Mouse (Mus musculus) stomach, embryonic 16.5 days (tissue): ENCODE measurements around the gene Ip6k1. TPM values are rescaled to one million over a fixed set of nuclear protein-coding genes. Genes with fewer than 3 reads are reported as not detected.

Experiments used
- ATAC-seq: fragments of 200-750 bp; cut with Nextera tagmentation; 2 replicates; pipeline ENCODE4 v1.8.0; 2017; ENCODE audit warnings: moderate number of reproducible peaks, moderate TSS enrichment; ENCODE audit not compliant: insufficient read depth, low FRiP score
- H3K27ac ChIP-seq: fragments of 300-500 bp; sonication (generic); 2 replicates; pipeline ENCODE4 v1.5.1; 2014; ENCODE audit warnings: low read length
- H3K27me3 ChIP-seq: fragments of 300-500 bp; sonication (generic); 2 replicates; pipeline ENCODE4 v1.6.1; 2014; ENCODE audit warnings: low read length, control low read depth, mixed read lengths; ENCODE audit not compliant: control insufficient read depth, insufficient read depth
- H3K36me3 ChIP-seq: fragments of 300-500 bp; sonication (generic); 2 replicates; pipeline ENCODE4 v1.6.1; 2014; ENCODE audit warnings: low read length; ENCODE audit not compliant: control insufficient read depth, insufficient read depth
- H3K4me1 ChIP-seq: fragments of 300-500 bp; sonication (generic); 2 replicates; pipeline ENCODE4 v1.6.1; 2014; ENCODE audit warnings: low read length, control low read depth, mixed read lengths; ENCODE audit not compliant: control insufficient read depth, insufficient read depth
- H3K4me2 ChIP-seq: fragments of 300-500 bp; sonication (generic); 2 replicates; pipeline ENCODE4 v1.6.1; 2014; ENCODE audit warnings: low read depth, low read length, mixed read lengths
- H3K4me3 ChIP-seq: fragments of 300-500 bp; sonication (generic); replicated peaks from 2 replicates; pipeline ENCODE4 v1.5.1; 2014; ENCODE audit warnings: mild to moderate bottlenecking, low read length
- H3K9ac ChIP-seq: fragments of 300-500 bp; sonication (generic); 2 replicates; pipeline ENCODE4 v1.6.1; 2014; ENCODE audit warnings: low read length
- H3K9me3 ChIP-seq: fragments of 300-500 bp; sonication (generic); replicated peaks from 2 replicates; pipeline ENCODE4 v1.6.1; 2016; ENCODE audit warnings: low read length, control low read depth; ENCODE audit not compliant: control insufficient read depth
- WGBS: fragments of 180-500 bp; shearing (Covaris S2); extraction: QIAGEN DNeasy Blood & Tissue Kit; methylation state at CpG from one replicate; pipeline ENCODE4 v1.1.7; 2014; 5-methylcytosine and 5-hydroxymethylcytosine counted together
- polyA plus RNA-seq: library from polyadenylated mRNA; unstranded; fragments of >200 nt; fragmentation: Nextera tagmentation; extraction: Ambion mirVana; gene quantifications from 2 replicates; pipeline ENCODE4 v1.2.1, GENCODE M21; 2015

Ip6k1 gene
- polyA plus RNA-seq, 1 experiment from 2014 or later: 50.5 TPM

- H3K4me3 ChIP-seq: no peak overlapping the region
- no peaks in the 10 kb centered on the region for H3K36me3 ChIP-seq
- H3K9me3 ChIP-seq: no peaks in the 10 kb centered on the region
- no peak overlapping the region for H3K27ac ChIP-seq
- H3K4me2 ChIP-seq: no peak overlapping the region
- no peak for ATAC-seq
- 92% methylated on average over 9 of the region's 9 CpGs for WGBS
- H3K4me1 ChIP-seq: no peaks in the 10 kb centered on the region
- no peak overlapping the region for H3K9ac ChIP-seq
- no peaks in the 10 kb centered on the region for H3K27me3 ChIP-seq
These were observed 37.6 kb upstream of the Ip6k1 start for GRCm38 (mm10) chr9:107964681-107965080.

GRCm38 (mm10) chr9:107966676-107967075, 35.6 kb upstream of the Ip6k1 start:
- Histone ChIP-seq H3K9ac (no peak overlapping the region), H3K27ac (no peak overlapping the region), H3K27me3 (no peaks in the 10 kb centered on the region), H3K4me1 (no peaks in the 10 kb centered on the region), H3K9me3 (no peaks in the 10 kb centered on the region), H3K4me2 (no peak overlapping the region), H3K4me3 (no peak overlapping the region), H3K36me3 (no peaks in the 10 kb centered on the region)
- ATAC-seq: no peak
- WGBS: 80% methylated on average over 10 of the region's 10 CpGs

- no peak overlapping the region for H3K4me3 ChIP-seq
- H3K27ac ChIP-seq: no peak overlapping the region
- no peaks in the 10 kb centered on the region for H3K4me1 ChIP-seq
- no peaks in the 10 kb centered on the region for H3K36me3 ChIP-seq
- ATAC-seq: no peak
- 85% methylated on average over 6 of the region's 6 CpGs for WGBS
- H3K9ac ChIP-seq: no peak overlapping the region
- H3K4me2 ChIP-seq: no peak overlapping the region
- H3K9me3 ChIP-seq: no peaks in the 10 kb centered on the region
- no peaks in the 10 kb centered on the region for H3K27me3 ChIP-seq
These were observed 34.9 kb upstream of the Ip6k1 start for GRCm38 (mm10) chr9:107967437-107967836.

- no peaks in the 10 kb centered on the region for H3K9me3 ChIP-seq
- 89% methylated on average over 7 of the region's 7 CpGs for WGBS
- H3K36me3 ChIP-seq: no peaks in the 10 kb centered on the region
- no peak for ATAC-seq
- H3K27ac ChIP-seq: no peak overlapping the region
- no peaks in the 10 kb centered on the region for H3K4me1 ChIP-seq
- no peaks in the 10 kb centered on the region for H3K27me3 ChIP-seq
- no peak overlapping the region for H3K4me2 ChIP-seq
- no peak overlapping the region for H3K4me3 ChIP-seq
- no peak overlapping the region for H3K9ac ChIP-seq
These were observed 33.8 kb upstream of the Ip6k1 start for GRCm38 (mm10) chr9:107968531-107968930.

- Histone ChIP-seq H3K4me1 (peaks cover 6% of the 10 kb centered on the region), H3K4me3 (no peak overlapping the region), H3K9me3 (no peaks in the 10 kb centered on the region), H3K4me2 (no peak overlapping the region), H3K36me3 (no peaks in the 10 kb centered on the region), H3K27me3 (no peaks in the 10 kb centered on the region), H3K27ac (no peak overlapping the region), H3K9ac (no peak overlapping the region)
- 83% methylated on average over 5 of the region's 5 CpGs for WGBS
- ATAC-seq: no peak
These were observed 32.0 kb upstream of the Ip6k1 start for GRCm38 (mm10) chr9:107970311-107970710.

GRCm38 (mm10) chr9:107971690-107972541, 30.4 kb upstream of the Ip6k1 start:
- peak; percentile 42; the same call in 1 of the 2 replicates for ATAC-seq
- no peak overlapping the region for H3K27ac ChIP-seq
- no peak overlapping the region for H3K4me3 ChIP-seq
- H3K9me3 ChIP-seq: no peaks in the 10 kb centered on the region
- no peak overlapping the region for H3K9ac ChIP-seq
- WGBS: 64% methylated on average over 8 of the region's 8 CpGs
- H3K4me2 ChIP-seq: no peak overlapping the region
- H3K36me3 ChIP-seq: no peaks in the 10 kb centered on the region
- peaks cover 11% of the 10 kb centered on the region for H3K4me1 ChIP-seq
- H3K27me3 ChIP-seq: no peaks in the 10 kb centered on the region

GRCm38 (mm10) chr9:107974491-107975171, 27.7 kb upstream of the Ip6k1 start:
- 76% methylated on average over 10 of the region's 10 CpGs for WGBS
- H3K4me1 ChIP-seq: peaks cover 11% of the 10 kb centered on the region
- no peaks in the 10 kb centered on the region for H3K9me3 ChIP-seq
- ATAC-seq: peak; percentile 42; the same call in 1 of the 2 replicates
- H3K27ac ChIP-seq: peak overlapping the region; percentile 83
- no peaks in the 10 kb centered on the region for H3K36me3 ChIP-seq
- H3K4me2 ChIP-seq: no peak overlapping the region; the same call in 1 of the 2 replicates
- H3K4me3 ChIP-seq: no peak overlapping the region
- H3K27me3 ChIP-seq: no peaks in the 10 kb centered on the region
- no peak overlapping the region for H3K9ac ChIP-seq

- H3K9me3 ChIP-seq: no peaks in the 10 kb centered on the region
- peak within 1 kb of the TSS; percentile 34 for H3K4me3 ChIP-seq
- H3K4me2 ChIP-seq: peak within 1 kb of the TSS; percentile 38
- H3K27ac ChIP-seq: peak within 1 kb of the TSS; percentile 83
- H3K9ac ChIP-seq: peak within 1 kb of the TSS; percentile 63
- peak; percentile 61; the same call in 1 of the 2 replicates for ATAC-seq
- no peaks in the 10 kb centered on the region for H3K27me3 ChIP-seq
- 63% methylated on average over 12 of the region's 12 CpGs for WGBS
- H3K36me3 ChIP-seq: no peaks in the 10 kb centered on the region
- H3K4me1 ChIP-seq: peaks cover 13% of the 10 kb centered on the region
These were observed 26.6 kb upstream of the Ip6k1 start, which contains the start of gene Uba7 for GRCm38 (mm10) chr9:107975399-107976386. Uba7 (plus strand) TSS chr9:107975505.
